Mouse (Mus musculus) heart, embryonic 14.5 days (tissue): ENCODE data around the gene Ccdc187. TPM values are rescaled to one million over a fixed set of nuclear protein-coding genes. Genes with fewer than 3 reads are reported as not detected.

Experiments used
- ATAC-seq: fragments of 200-750 bp; cut with Nextera tagmentation; 2 replicates; pipeline ENCODE4 v1.8.0; 2017; ENCODE audit warnings: low read depth, moderate TSS enrichment; ENCODE audit not compliant: insufficient number of reproducible peaks, insufficient read depth, low FRiP score
- H3K27ac ChIP-seq, 2 experiments: fragments of 200-500 bp in 1 of 2; fragments of 300-500 bp in 1 of 2; sonication (generic) in 1 of 2; replicated peaks in 1 of 2; 2 replicates each; pipeline ENCODE4 v1.5.1; 2012 to 2014; ENCODE audit warnings: low read depth in 2 of 2, low read length in 2 of 2, control low read depth in 1 of 2, mild to moderate bottlenecking in 1 of 2, mixed read lengths in 1 of 2; ENCODE audit not compliant: control insufficient read depth in 1 of 2, insufficient read depth in 1 of 2
- H3K27me3 ChIP-seq: fragments of 300-500 bp; sonication (generic); 2 replicates; pipeline ENCODE4 v1.6.1; 2014; ENCODE audit warnings: mild to moderate bottlenecking, low read length, control low read depth; ENCODE audit not compliant: control insufficient read depth, insufficient read depth
- H3K36me3 ChIP-seq: fragments of 300-500 bp; sonication (generic); 2 replicates; pipeline ENCODE4 v1.6.1; 2014; ENCODE audit warnings: mild to moderate bottlenecking, control low read depth, low read length, mixed read lengths; ENCODE audit not compliant: control insufficient read depth, insufficient read depth
- H3K4me1 ChIP-seq, 2 experiments: fragments of 200-500 bp in 1 of 2; fragments of 300-500 bp in 1 of 2; sonication (generic) in 1 of 2; 2 replicates each; pipeline ENCODE4 v1.6.1; 2012 to 2014; ENCODE audit warnings: low read length in 2 of 2, control low read depth in 1 of 2, mixed read lengths in 1 of 2; ENCODE audit not compliant: control insufficient read depth in 2 of 2, insufficient read depth in 2 of 2
- H3K4me2 ChIP-seq: fragments of 300-500 bp; sonication (generic); 2 replicates; pipeline ENCODE4 v1.6.1; 2014; ENCODE audit warnings: mild to moderate bottlenecking, low read length
- H3K4me3 ChIP-seq, 2 experiments: fragments of 200-500 bp in 1 of 2; fragments of 300-500 bp in 1 of 2; sonication (generic) in 1 of 2; 2 replicates each; pipeline ENCODE4 v1.5.1; 2012 to 2014; ENCODE audit warnings: low read length in 2 of 2, mild to moderate bottlenecking in 2 of 2, control low read depth in 1 of 2, low read depth in 1 of 2, moderate library complexity in 1 of 2; ENCODE audit not compliant: control insufficient read depth in 1 of 2, insufficient read depth in 1 of 2
- H3K9ac ChIP-seq: fragments of 300-500 bp; sonication (generic); 2 replicates; pipeline ENCODE4 v1.6.1; 2014; ENCODE audit warnings: mild to moderate bottlenecking, low read length
- H3K9me3 ChIP-seq: fragments of 300-500 bp; sonication (generic); 2 replicates; pipeline ENCODE4 v1.6.1; 2016; ENCODE audit warnings: low read length, control low read depth; ENCODE audit not compliant: control insufficient read depth
- WGBS: fragments of 180-500 bp; shearing (Covaris S2); extraction: QIAGEN DNeasy Blood & Tissue Kit; methylation state at CpG from one replicate; pipeline ENCODE4 v1.1.7; 2014; 5-methylcytosine and 5-hydroxymethylcytosine counted together
- polyA plus RNA-seq: library from polyadenylated mRNA; unstranded; fragments of >200 nt; fragmentation: Nextera tagmentation; extraction: Ambion mirVana; gene quantifications from 2 replicates; pipeline ENCODE4 v1.2.1, GENCODE M21; 2014

Gene Ccdc187
- polyA plus RNA-seq, 1 experiment from 2014 or later, result 0.16 TPM

DNA sequence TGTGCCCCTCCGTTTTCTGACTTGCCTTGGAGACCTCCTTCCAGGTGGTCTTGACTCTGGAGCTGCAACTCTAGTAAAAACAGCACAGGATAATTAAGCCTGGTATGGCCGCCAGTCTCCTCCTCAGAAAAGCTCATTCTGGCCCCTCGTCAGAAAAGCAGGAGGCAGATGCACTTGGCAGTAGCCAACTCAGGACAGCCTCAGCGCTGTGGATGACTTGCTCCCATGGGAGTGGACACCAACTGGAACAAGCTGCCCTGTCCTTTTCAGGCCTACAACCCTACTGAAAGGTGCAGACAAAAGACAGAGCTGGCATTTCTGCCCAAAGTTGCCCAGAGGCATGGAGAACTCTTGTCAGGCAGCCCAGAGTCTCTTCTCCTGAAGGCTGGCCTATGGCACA is 39.5 kb downstream of the Ccdc187 start:
- H3K27me3 ChIP-seq, result peaks cover 5% of the 10 kb centered on the region
- no peak overlapping the region for H3K27ac ChIP-seq
- H3K9ac ChIP-seq, result no peak overlapping the region
- H3K36me3 ChIP-seq, result no peaks in the 10 kb centered on the region
- 59% methylated on average over 4 of the region's 4 CpGs for WGBS
- no peaks in the 10 kb centered on the region for H3K4me1 ChIP-seq
- no peak overlapping the region for H3K4me3 ChIP-seq
- no peak overlapping the region for H3K4me2 ChIP-seq
- H3K9me3 ChIP-seq, result no peaks in the 10 kb centered on the region
- ATAC-seq, result no peak

DNA sequence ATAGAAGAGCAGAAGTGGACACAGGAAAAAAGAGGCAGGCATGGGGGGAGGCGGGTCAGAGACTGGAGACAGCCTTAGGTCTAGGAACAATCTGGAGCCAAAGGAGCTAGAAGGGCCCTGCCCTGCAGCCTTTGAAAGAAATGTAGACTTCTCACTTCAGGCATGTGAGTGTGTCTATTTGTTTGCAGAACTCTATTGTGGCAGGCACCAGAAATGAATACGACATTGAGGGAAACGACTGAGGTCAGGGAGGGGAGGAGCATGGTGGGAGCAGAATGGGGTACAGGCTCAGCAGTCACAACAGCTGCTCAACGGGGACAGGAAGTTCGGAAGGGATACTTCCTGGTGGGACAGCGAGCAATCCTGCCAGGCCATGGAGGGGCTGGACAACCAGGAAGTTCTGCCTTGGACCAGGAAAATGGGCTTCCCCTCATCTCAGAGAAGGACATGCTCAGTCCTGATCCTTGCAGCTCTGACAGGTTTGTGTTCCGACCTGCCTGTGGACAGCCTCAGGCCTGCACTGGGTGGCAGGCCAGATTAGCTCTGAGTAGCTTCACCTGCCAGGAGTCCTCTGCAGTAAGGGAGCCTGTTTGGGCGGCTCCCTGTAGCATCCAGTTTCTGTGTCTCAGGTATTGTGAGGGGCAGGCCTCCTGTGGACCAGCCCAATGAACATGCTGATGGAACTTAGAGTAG is 41.7 kb downstream of the Ccdc187 start:
- Histone ChIP-seq H3K4me3 (no peak overlapping the region), H3K9me3 (no peaks in the 10 kb centered on the region), H3K4me1 (no peaks in the 10 kb centered on the region), H3K4me2 (no peak overlapping the region), H3K27ac (no peak overlapping the region), H3K36me3 (no peaks in the 10 kb centered on the region), H3K27me3 (peaks cover 5% of the 10 kb centered on the region), H3K9ac (no peak overlapping the region)
- ATAC-seq, result no peak
- WGBS, result 48% methylated on average over 8 of the region's 8 CpGs

DNA sequence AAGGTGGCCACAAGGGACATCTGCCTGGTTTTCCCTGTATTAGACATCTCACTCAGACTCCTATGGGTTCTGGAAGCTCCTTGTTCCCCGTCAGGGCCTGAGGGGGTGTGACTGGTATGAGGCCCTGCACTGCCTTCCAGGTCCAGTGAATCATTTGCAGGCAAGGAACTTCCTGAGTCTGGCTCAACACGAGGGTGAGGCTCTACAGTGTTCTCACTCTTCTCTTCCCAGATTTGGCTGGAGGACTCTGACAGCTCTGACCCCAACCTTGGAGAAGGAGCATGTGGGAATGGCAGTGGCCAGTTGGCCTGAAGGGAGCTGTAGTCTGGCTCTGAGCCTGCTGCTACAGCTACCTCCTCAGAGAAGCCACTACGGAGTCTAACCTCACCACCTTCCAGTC is 46.8 kb downstream of the Ccdc187 start:
- Histone ChIP-seq H3K27ac (no peak overlapping the region), H3K4me2 (no peak overlapping the region), H3K27me3 (no peaks in the 10 kb centered on the region; the same call in 1 of the 2 replicates), H3K9me3 (no peaks in the 10 kb centered on the region), H3K9ac (no peak overlapping the region), H3K4me1 (no peaks in the 10 kb centered on the region), H3K4me3 (no peak overlapping the region), H3K36me3 (no peaks in the 10 kb centered on the region)
- 39% methylated on average over 3 of the region's 3 CpGs for WGBS
- ATAC-seq, result no peak

DNA sequence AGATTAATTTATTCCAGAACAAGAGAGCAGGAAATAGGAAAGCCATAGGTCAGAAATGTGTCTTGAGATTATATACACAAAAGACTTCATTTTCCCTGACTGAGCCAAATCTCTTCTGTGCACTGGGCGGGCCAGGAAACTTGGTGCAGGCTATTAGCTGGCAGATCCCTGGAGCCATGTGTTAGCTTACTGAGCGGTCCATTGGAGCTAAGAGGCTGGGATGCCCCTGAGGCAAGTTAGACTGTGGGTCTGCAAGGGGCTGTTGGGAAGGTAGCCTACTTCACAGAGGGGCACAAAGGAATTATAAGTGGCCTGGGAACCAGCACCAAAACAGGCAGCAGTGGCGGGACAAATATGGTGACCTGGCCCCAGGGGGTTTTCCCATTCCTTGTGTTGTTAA is 53.5 kb downstream of the Ccdc187 start:
- Histone ChIP-seq H3K9me3 (no peaks in the 10 kb centered on the region), H3K36me3 (no peaks in the 10 kb centered on the region), H3K4me1 (peaks cover 2 to 7% of the 10 kb centered on the region in 2 experiments; a peak in 2 of 4 replicates), H3K27me3 (no peaks in the 10 kb centered on the region), H3K27ac (no peak overlapping the region), H3K4me3 (no peak overlapping the region), H3K4me2 (no peak overlapping the region), H3K9ac (no peak overlapping the region)
- no peak for ATAC-seq
- WGBS, result 66% methylated on average over 3 of the region's 3 CpGs

DNA sequence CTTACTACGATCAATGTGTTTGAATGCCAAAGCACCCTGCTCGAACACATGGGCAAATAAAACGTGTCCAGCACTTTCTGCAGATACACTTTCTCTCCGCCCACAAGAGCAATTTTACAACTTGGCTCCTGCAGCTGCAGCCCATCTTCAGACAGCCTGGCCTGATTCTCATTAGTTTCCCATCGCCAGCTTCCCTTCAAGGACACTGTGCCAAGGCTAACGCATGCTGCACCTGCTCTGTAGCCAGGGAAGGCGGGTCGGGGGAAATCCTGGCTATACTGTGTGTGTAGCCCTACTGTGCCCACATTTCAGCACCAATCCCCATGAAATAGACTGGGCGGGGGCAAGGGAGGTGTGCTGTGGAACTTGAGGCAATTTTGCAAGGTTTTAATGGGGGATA is 54.0 kb downstream of the Ccdc187 start:
- WGBS, result 66% methylated on average over 9 of the region's 9 CpGs
- no peak for ATAC-seq

DNA sequence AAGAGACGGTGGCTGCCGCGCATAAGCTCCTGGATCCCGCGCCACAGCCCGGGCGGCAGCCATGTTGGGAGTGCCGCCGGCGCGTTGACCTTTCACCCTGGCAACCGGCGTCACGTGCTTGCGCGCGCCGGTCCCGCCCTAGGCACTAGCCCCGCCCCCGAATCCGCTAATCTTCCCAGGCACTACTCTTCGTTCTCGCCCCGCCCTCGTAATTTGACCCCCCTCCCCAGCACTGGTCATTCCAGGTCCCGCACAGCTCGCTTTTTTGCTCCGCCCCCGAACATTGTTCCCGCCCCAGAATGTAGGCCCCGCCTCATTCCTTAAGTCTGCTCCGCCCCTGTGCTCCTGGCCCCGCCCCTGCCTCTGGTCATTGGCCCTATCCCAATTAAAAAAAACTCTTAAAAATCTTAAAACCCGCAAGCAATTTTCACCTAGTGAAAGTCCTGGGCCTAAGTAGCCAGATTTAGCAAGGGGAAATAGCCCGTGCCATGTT is 57.0 kb downstream of the Ccdc187 start, which contains the start of gene Qsox2:
Qsox2 (minus strand) TSS at position 236 of the 493 bp plus-strand sequence.
- ATAC-seq, result peak; percentile 87
- Histone ChIP-seq H3K4me3 (peak within 1 kb of the TSS; percentile 79 to 88), H3K9ac (peak within 1 kb of the TSS; percentile 80), H3K27ac (peak within 1 kb of the TSS in 1 of 2 experiments; percentile 63; a peak in 2 of 4 replicates), H3K9me3 (no peaks in the 10 kb centered on the region), H3K27me3 (no peaks in the 10 kb centered on the region), H3K36me3 (no peaks in the 10 kb centered on the region), H3K4me2 (peak within 1 kb of the TSS; percentile 72), H3K4me1 (peaks cover 10 to 22% of the 10 kb centered on the region in 2 experiments)
- WGBS, result 2% methylated on average over 24 of the region's 36 CpGs

More for the DNA sequence above, 54.0 kb downstream of the Ccdc187 start:
- Histone ChIP-seq H3K36me3 (no peaks in the 10 kb centered on the region), H3K4me2 (no peak overlapping the region), H3K4me1 (peaks cover 2 to 7% of the 10 kb centered on the region in 2 experiments; a peak in 2 of 4 replicates), H3K27ac (no peak overlapping the region), H3K27me3 (no peaks in the 10 kb centered on the region), H3K9me3 (no peaks in the 10 kb centered on the region), H3K9ac (no peak overlapping the region), H3K4me3 (no peak overlapping the region)

DNA sequence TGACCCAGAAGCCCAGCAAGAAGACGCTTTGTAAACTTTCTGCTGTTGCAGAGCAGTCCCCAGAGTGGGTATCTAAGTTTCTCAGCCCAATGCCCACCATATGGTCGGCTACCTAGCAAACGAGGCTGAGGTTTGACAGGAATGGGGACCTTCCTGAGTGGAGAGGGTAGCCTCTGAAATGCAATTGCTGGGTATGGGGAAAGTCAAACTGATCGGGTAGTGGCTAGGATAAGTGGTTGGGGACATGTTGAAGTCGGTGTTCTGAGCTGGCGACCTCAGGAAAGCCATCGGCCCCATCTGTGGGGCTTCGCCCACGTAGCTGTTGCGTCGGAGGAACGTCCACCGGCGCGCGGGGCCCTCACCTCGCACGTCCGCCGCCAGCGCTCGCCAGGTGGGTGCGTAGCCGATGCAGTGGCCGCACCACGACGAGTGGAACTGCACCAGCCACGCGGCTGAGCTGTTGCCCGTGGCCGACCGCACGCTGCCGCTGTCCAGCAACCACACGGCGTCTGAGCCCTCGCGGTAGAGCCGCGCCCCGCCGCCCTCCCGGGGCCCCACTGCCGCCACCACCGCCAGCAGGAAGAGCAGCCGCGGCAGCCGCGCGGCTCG is 57.6 kb downstream of the Ccdc187 start:
- peak overlapping the region; percentile 72 for H3K4me2 ChIP-seq
- no peaks in the 10 kb centered on the region for H3K9me3 ChIP-seq
- H3K27me3 ChIP-seq, result no peaks in the 10 kb centered on the region
- peak overlapping the region; percentile 80 for H3K9ac ChIP-seq
- 2% methylated on average over 36 of the region's 51 CpGs for WGBS
- H3K4me1 ChIP-seq, result peaks cover 10 to 22% of the 10 kb centered on the region in 2 experiments
- H3K36me3 ChIP-seq, result no peaks in the 10 kb centered on the region
- peak overlapping the region; percentile 79 to 88 for H3K4me3 ChIP-seq
- peak overlapping the region in 1 of 2 experiments; percentile 63; a peak in 2 of 4 replicates for H3K27ac ChIP-seq
- peak; percentile 64 for ATAC-seq
